Mouse (Mus musculus): ENCODE data around the gene Castor2.
A peak's percentile ranks its signal among the peaks of the same experiment; 100 is the strongest.

Gene Castor2

DNA sequence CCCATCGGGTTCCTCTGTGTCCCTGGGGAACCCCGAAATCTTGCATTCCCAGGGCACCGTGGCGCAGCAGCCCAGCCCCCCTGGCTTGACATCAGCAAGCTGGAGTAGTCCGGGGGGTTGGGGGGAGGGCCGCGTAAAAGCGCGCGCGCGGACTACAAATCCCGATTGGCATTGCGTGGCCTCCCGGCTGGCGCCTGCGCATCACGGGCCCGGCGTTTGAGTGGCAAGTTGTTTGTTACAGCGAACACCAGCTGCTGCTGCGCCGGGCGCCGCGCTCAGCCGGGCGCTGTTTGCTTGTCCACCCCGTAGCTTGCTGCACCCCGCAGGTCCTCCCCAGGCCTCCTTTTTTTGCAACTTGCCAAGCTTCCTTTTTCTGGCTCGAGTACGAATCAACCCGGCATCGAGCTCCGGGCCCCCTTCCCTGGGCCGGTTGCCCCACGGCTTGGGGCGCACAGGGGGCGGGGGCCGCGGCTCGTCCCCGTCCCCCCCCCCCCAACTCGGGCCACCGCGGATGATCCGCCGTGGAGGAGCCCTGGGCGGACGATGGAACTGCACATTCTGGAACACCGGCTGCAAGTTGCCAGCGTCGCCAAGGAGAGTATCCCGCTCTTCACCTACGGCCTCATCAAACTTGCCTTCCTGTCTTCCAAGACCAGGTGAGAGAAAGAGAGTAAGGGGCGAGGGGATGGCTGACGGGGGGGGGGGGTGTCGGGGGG is at the start of gene Castor2:
Castor2 (plus strand) TSS at position 216 of the 716 bp plus-strand sequence.
- DNase-seq (ENCODE audit: low spot score), result peak; percentile 30

DNA sequence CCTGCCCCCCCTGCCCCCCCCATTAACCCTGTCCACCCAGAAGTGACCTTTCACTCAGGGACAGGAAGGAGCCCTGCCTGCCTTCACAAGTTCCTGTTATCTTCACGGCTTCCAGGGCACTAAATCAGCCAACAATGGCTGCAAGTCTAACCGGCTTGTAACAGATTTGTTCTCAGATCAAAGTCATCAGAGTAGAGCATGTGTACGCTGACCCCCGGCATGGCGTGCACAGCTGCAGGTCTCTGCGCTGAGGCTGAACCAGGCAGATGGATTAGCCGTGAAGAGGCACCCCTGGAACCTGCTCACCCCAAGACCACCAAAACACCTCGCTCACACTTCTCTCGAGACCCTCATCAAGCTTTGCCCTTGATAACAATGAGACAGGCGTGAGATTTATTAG is 48.8 kb upstream of the Castor2 start:
- no peak for DNase-seq (ENCODE audit: low spot score)

DNA sequence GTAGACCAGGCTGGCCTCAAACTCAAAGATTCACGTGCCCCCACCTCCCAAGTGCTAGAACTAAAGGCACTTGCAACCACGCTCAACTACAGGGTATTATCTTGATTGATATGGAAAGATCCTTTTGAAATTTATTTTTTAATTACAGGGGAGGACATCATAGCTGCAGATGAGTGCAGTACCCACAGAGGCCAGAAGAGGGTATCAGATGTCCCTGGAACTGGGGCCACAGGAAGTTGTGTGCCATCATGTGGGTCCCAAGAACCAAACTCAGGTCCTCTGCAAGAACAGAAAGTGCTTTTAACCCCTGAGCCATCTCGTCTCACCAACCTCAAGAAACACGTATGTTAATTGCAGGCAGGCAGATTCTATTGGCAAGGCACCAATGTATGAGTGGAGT is 46.9 kb upstream of the Castor2 start:
- DNase-seq (ENCODE audit: low spot score), result no peak

DNA sequence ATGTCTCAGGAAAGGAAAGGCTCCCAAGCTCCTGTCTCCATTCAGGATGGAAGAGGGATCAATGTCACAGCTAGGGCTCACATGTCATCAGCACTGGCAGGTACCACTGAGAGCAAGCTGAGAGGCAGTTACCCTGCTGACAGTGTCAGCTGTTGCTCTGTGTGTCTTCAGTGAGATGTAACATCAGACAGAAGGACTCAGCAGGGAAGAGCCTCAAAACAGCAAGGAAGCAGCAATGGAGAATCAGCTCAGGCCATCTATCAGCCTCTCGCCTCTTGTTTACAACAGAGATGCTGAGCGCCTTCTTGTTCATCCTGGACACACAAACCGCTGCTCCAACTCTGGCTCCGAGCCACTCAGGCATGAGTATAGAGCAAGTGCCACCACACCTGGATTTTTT is 45.0 kb upstream of the Castor2 start:
- DNase-seq (ENCODE audit: low spot score), result no peak

DNA sequence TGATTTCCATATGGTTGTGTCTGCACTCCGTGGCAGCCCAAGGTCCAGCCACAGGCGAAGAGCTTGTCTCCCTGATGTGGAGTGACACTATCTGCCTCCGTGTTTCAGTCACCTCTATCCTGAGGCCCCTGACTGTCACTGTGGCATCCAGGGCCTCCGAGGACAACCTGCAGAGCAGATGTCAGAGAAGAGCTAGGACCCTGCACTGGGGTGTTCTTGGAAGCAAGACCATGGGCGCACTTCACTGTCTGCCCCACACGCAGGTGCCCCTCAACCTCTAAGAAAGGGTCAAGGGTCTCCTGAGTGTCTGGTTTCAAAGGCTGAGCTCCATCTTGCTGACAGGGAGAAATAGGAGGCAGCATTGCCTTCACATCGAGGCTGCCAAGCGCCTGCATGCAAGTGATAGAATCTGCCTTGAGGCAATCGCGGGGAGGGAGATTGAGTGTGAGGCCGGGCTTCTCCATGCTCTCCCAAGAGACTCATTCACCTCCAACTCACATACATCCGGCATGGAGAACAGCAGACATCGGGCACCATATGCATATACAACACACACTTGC is 40.6 kb upstream of the Castor2 start:
- no peak for DNase-seq (ENCODE audit: low spot score)

DNA sequence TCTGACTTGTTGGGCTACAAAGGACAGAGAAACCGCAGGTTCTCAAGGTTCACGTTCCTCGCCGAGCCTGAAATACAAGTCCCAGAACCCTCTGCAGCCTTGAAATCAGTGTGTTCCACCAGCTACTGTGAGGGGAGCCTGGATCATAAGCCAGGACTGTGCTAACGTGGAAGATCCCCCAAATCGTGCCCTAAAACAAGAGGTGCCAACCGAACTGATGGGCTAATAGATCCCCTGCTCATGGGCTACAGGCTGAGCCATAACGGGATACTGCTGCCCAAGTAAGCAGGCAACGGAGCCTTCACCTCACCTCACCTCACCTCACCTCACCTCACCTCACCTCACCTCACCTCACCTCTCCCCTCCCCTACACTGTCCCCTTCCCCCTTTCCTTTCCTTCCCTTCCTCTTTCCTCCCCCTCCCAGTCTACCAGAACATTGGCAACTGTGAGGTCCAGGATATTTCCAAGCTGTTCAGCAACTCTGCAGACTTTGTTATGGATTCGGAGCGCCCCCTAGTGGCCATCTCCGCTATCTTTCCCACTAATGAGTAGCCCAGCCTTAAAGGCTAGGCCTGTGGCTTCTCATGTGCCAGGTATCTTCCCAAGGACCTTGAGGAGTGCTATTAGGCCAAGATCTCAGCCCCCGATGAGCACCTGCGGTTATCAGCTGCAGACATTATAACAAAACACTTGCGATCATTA is 36.0 kb upstream of the Castor2 start:
- peak; percentile 45 for DNase-seq (ENCODE audit: low spot score)

DNA sequence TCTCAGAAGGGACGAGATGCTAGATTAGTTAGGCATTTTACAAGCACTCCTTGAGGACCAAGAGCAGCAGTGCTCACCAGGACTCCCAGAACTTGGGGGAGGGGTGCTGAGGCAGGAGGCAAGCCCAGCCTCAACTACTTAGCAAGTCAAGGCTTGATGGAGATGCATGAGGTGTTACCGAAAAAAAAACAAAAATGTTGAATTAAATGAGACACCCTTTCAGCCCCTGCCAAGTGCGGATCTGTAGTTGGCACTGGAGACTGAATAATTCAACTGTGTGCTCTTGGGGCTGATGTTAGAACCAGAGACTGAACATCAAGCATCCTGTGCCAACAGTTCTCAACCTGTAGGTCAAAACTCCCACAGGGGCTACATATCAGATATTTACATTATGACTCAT is 33.2 kb upstream of the Castor2 start:
- no peak for DNase-seq (ENCODE audit: low spot score)

DNA sequence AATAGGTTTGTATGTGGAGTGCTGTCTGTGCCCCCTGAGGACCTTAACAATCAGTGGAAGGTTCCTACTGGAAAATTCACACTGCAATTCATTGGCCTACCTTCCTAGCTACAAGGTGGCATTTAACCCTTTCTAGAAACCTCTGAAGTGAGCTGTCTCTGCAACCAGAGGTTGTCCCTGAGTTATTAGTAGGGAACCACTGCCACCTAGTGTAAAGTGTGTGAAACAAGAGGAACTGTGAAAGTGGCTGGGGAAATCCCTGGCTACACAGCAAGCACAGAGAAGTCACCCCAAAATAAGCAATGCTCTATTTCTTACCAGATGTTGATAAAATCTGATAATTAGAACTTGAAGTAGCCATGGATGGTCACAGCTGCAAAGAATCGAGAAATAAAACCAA is 31.6 kb upstream of the Castor2 start:
- DNase-seq (ENCODE audit: low spot score), result no peak

DNA sequence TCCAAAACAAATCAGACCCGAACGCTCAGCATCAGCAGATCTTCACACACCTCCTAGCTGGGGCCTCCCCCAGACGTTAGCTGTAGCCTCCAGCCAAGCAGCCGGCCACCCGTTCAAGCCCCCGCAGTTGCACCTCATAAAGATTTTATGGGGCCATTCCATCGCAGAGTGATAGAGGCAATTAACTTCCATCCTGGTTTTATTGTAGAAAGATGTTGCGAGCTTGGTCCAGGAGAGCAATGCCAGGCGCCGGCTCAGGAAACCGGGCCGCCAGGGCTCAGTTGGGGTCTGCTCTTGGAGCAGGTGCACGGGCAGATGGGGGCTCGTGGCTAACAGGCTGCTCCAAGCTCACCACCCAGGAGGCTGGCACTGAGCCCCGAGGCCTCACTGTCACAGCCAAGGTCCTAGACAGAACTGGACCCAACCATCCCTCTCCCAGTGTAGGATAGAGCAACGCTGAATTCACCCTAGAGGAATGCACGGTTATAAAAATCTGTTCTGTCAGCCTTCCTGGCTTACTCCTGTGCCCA is 25.9 kb upstream of the Castor2 start:
- no peak for DNase-seq (ENCODE audit: low spot score)

DNA sequence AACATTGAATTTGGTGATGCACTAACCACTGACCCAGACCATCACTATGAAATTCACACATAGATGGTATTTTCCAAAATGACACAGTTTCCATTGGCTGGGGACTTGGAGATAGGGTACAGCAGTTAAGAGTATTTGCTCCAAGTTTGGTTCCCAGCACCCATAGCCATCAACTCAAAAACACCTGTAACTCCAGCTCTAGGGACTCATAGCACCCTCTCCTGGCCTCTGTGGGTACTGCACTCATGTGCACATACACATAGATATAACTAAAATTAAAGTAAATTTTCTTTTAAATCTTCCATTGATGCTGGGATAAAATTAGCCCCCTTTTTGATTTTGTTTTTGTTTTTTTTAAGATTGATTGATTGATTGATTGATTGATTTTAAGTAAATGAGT is 25.1 kb upstream of the Castor2 start:
- no peak for DNase-seq (ENCODE audit: low spot score)

DNA sequence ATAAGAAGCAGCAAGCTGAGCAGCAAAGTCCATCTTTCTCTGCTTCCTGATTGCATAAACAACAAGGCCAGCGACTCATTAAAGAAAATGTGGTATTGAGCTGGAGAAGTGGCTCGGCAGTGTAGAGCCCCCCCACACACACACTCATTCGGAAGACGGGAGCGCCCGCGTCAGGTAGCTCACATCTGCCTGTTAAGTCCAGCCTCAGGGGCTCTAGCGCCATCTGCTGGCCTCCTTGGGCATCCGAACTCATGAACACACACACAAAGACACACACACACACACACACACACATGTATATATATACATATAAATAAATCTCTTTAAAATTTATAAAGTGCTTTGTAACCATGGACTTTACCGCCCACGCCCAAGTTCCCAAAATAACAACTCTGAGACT is 23.3 kb upstream of the Castor2 start:
- DNase-seq (ENCODE audit: low spot score), result no peak

DNA sequence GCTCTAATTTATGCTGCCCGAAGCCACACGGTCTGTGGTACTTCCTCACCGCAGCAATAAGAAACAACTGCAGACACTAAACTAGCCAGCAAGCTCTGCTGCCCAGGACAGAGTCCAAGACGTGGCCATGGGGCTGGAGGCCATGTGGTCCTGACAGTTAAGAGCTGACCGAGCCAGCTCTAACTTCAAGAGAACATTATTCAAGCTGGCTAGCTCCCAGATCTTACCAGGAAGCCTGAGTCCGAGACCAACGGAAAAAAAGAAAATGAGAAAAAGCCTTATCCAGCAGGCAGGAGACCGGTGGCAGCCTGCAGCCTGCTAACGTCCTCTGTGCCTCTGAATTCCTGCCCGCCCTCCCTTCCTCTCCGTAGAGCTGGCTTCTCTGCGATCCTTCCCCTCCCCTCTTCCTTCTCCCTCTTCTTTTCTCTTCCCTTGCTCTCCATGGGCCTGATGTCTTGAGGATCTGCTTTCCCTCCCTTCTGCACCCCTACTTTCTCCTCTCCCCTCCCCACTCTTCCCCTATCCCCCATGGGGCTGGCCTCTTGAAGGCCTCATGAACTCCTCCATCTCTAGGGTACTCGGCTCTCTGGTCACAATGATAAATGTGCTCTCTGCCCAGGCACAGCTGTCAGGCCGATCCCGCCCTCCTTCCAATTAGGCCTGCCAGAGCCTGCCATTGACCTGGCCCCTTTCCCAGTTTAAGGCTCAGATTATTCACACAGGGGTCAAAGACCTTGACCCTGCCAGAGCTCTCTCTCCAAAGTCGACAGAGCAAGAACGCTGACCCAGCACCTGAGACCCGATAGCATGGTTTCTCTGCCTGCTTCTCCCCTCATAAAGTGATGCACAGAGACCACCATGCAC is 18.6 kb upstream of the Castor2 start:
- DNase-seq (ENCODE audit: low spot score), result no peak

DNA sequence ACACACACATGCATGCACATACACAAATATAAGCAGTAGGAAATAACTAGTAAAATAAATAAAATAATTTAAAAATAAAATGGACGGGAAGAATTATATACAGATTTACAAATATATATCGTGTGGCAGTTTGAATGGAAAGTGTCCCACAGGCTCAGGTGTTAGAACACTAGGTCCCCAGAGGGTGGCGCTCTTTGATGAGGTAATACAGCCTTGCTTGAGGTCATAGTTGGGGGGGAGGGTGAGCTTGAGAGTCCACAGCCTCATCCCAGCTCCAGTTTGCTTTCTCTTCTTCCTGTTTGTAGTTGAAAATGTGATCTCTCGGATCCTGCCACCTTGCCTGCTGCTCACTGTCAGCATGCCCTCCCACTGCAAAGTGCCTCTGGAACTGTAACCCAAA is 14.3 kb upstream of the Castor2 start:
- DNase-seq (ENCODE audit: low spot score), result no peak

DNA sequence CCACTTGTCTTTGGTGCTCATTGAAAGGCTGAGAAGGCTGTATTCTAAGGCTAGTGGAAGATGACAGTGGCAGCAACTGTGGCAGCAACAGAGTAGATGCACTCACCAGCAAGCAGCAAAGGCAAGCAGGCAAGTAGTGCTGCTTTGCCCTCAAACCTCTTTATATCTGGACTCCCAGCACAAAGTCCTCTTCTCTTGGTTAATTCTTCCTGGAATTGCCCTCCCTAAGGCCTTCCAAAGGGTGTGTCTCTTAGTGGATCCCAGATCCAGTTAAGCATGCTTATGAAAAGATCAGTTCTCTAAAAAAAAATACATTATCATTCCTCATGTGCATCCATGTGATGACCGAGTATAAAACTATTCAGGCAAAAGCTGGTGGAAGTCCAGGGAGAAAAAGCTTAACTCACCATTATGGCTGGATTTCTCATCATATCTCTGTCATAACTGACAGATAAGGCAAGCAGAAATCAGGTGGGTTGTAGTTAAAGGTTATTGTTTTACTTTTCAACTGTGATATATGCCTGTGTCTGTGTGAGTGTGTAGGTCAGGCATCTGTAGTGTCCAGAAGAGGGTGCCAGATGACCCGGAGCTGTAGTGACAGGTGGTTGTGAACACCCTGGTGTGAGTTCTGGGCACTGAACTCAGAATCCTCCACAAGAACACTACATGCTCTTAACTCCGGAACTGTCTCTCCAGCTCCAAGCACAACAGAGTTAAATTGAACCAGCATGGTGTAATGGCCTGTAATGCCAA is 13.4 kb upstream of the Castor2 start:
- no peak for DNase-seq (ENCODE audit: low spot score)

DNA sequence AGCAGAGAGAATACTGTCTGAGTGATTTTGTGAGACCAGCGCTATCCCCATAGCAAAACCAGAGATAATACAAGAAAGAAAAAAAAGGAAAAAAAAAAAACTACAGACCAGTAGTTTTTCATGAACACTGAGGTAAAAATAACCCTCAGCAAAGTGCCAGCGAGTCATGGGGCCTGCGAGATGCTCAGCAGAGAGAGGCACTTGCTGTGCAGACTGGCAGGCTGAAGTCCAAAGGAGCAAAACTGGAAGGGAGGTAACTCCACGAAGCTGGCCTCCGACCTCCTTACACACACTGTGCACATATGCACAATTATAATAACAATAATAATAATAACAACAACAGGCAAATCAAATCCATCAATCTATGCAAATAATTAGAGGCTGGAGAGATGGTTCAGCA is 12.3 kb upstream of the Castor2 start:
- DNase-seq (ENCODE audit: low spot score), result no peak

DNA sequence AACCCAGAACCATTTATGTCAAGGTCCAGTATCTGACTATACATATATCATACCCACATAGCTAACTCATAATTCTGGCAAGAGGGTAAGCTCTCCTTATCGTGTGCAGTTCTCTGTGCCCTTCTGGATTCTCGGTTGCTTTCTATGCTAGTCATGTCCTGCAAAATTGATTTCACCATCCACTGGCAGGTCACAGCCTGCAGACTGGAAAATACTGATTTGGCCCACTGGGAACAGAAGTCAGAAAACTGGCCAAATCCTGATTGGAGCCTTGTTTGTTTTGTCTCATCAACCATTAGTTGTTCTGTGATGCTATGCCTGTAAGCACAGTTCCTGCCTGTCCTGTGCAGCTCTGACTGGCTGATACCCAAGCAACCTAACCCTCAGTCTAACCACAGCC is 3.7 kb upstream of the Castor2 start:
- no peak for DNase-seq (ENCODE audit: low spot score)

DNA sequence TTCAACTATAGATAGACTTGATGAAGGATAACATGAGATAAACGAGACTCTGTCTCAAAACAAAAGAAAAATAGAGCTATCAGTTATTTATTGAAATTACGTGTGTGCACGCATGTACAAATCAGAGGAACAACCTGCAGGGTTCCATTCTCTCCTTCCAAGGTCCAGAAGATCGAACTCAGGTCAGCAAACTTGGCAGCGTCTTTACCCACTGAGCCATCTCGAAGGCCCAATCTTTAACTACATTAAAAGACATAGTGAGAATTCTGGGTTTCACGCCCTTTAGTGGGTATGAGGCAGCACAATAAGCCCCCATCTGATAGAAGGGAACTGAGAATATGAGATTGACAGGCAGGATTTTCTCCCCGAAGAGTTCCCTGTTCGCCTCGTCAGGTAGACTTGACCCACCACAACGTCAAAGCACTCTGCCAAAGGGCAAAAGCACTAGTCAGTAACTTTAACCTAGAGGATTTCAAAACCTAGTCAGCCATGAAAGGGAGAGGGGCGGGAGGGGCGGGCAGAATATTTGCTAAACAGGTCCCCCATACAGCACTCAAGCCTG is 1.1 kb upstream of the Castor2 start:
- DNase-seq (ENCODE audit: low spot score), result no peak

DNA sequence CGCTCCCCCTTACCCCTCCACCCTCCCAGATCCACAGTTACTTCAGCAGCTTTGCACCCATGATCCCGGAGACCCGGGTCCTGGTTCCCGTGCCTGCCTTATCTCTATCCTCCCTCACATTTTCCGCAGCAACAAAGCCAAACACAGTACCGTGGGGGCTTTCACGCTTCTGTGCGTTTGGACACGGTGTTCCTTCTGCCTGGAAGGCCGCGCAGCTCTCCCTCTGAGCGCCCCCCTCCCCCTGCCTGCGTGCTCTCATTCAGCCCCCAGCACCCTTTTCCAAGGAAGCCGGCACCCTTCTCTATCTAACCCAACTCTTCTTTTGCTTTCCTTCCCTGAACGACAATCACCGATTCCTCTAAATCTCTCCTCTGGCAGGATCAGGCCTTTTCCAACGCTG is 535 bp upstream of the Castor2 start:
- DNase-seq (ENCODE audit: low spot score), result no peak

DNA sequence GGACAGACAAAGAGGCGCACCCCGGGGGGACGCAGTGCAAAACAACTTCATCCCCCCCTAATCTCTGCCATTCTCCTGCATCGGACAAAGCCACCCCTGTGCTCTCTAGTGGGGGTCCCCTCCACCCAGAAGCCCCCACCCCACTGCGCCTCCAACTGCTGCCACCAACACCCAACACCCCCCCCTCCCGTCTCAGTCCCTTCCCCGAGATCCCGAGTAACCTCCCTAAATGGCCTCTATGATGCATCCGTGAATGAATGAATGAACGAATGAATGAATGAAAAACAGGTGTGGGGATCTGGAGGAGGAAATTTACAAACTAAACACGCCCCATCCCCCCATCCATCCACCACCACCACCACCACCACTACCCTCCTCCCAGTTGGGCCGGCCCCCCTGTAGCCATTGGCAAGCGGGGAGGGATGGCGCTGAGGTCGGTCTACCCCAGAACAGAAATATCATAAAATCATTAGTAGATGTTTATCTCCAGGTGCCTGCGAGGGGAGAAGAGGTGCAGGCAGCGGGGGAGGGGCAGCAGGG is 791 bp downstream of the Castor2 start:
- DNase-seq (ENCODE audit: low spot score), result no peak

DNA sequence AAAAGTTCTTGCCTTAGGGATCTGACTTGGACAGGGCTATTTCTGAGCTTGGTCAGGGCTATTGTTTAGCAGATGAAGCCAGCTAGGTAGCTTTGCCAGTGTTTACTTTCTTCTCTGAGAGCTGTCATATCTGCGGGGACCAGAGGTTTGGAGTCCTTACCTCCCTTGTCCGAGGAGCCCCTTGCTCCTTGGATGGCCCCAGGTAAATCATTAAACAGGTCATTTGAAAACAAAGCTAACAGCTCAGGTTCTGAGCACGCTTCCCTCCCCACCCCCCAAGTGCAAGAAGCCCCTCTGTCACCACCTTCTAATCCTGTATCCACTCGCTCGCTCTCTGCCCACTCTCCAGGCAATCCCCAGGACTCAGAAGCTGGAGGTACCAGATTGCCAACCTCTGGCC is 1.8 kb downstream of the Castor2 start:
- no peak for DNase-seq (ENCODE audit: low spot score)

DNA sequence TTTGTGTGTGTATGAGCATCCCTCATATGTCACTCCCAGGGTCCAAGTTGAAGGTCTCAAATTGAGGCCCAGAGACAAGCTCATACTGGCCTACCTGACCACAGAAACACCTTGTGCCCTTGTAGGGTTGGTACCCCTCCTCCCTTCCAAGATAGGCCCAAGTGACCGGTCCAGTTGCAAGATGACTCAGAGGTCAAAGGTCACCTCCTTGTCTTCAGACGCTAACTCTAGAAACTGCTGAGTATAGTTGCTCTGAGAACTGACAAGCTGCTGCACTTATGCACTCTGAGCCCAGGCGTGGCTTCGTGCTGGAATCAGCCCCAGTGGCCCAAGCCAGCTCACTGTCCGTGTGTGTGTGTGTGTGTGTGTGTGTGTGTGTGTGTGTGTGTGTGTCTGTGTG is 2.4 kb downstream of the Castor2 start:
- no peak for DNase-seq (ENCODE audit: low spot score)
